Mouse (Mus musculus) gastrocnemius, postnatal 14 days (tissue): ENCODE results near the gene Phox2b. TPM values are rescaled to one million over a fixed set of nuclear protein-coding genes. Genes with fewer than 3 reads are reported as not detected.

Experiments used
- DNase-seq: peaks from one replicate; pipeline ENCODE4 v3.0.0; 2021; ENCODE audit warnings: mixed read lengths
- intact Hi-C: fragments of 180-260 bp; cut with DNase I; formaldehyde crosslinking; loops from one replicate; pipeline ENCODE4 v1.15.1; 2025; ENCODE audit warnings: low total_unique reads
- long read RNA-seq, 2 experiments: library from polyadenylated mRNA; stranded (forward); transcript quantifications; one replicate each; pipeline ENCODE4 v2.0.0; 2021
- total RNA-seq, 2 experiments: library from RNA; stranded (reverse); gene quantifications; 2 replicates each; pipeline ENCODE4 v1.2.3; 2021

Phox2b gene
- total RNA-seq = not detected
- long read RNA-seq, experiment 1 = 0 reads
- long read RNA-seq, experiment 2 = 0 reads

- no peak for DNase-seq
- intact Hi-C loops = no loop called here
These were observed at the start of gene Phox2b for GRCm38 (mm10) chr5:67098733-67099323. Phox2b (minus strand) TSS chr5:67099301.

- DNase-seq = no peak
- intact Hi-C loops = no loop called here
These were observed 43.5 kb upstream of the Phox2b start for GRCm38 (mm10) chr5:67142622-67143021.

GRCm38 (mm10) chr5:67139052-67140015, 40.2 kb upstream of the Phox2b start:
- intact Hi-C loops = no loop called here
- DNase-seq = no peak

GRCm38 (mm10) chr5:67138643-67139042, 39.5 kb upstream of the Phox2b start:
- DNase-seq = no peak
- intact Hi-C loops = no loop called here

GRCm38 (mm10) chr5:67134698-67135097, 35.6 kb upstream of the Phox2b start:
- intact Hi-C loops = no loop called here
- DNase-seq = no peak

GRCm38 (mm10) chr5:67131671-67132070, 32.6 kb upstream of the Phox2b start:
- intact Hi-C loops = no loop called here
- DNase-seq = no peak

GRCm38 (mm10) chr5:67106261-67106660, 7.2 kb upstream of the Phox2b start:
- intact Hi-C loops = no loop called here

GRCm38 (mm10) chr5:67103016-67103415, 3.9 kb upstream of the Phox2b start:
- intact Hi-C loops = no loop called here
- no peak for DNase-seq

More at GRCm38 (mm10) chr5:67106261-67106660, 7.2 kb upstream of the Phox2b start:
- DNase-seq = no peak

GRCm38 (mm10) chr5:67101793-67102600, 2.9 kb upstream of the Phox2b start:
- DNase-seq = peak; percentile 12
- intact Hi-C loops = no loop called here

GRCm38 (mm10) chr5:67101395-67101760, 2.3 kb upstream of the Phox2b start:
- no peak for DNase-seq
- intact Hi-C loops = no loop called here

- DNase-seq = no peak
- intact Hi-C loops = no loop called here
These were observed 1.7 kb upstream of the Phox2b start for GRCm38 (mm10) chr5:67100564-67101394.

GRCm38 (mm10) chr5:67099393-67100271, 531 bp upstream of the Phox2b start:
- intact Hi-C loops = no loop called here
- no peak for DNase-seq

GRCm38 (mm10) chr5:67098051-67098732, 909 bp downstream of the Phox2b start:
- DNase-seq = no peak
- intact Hi-C loops = no loop called here

GRCm38 (mm10) chr5:67097106-67098050, 1.7 kb downstream of the Phox2b start:
- intact Hi-C loops = no loop called here
- no peak for DNase-seq

- peak; percentile 10 for DNase-seq
- intact Hi-C loops = no loop called here
These were observed 2.7 kb downstream of the Phox2b start for GRCm38 (mm10) chr5:67096378-67096771.

- no peak for DNase-seq
- intact Hi-C loops = no loop called here
These were observed 3.3 kb downstream of the Phox2b start for GRCm38 (mm10) chr5:67095651-67096377.
